Mouse (Mus musculus): ENCODE data around the gene Cuedc1.

- TF ChIP-seq CTCF (IDR thresholded peaks at IDR 0.05; ENCODE audit: borderline replicate concordance, control insufficient read depth, extremely low read depth, insufficient read depth, low read length, poor library complexity) (no peak), POLR2A (IDR thresholded peaks at IDR 0.05; ENCODE audit: control insufficient read depth, extremely low read depth, insufficient read depth, low read length, poor library complexity) (no peak)
Measured at GRCm38 (mm10) chr11:88105494-88106291, 7.8 kb downstream of the Cuedc1 start.

Measured in thymus, adult 2 months (tissue).